Mouse (Mus musculus): ENCODE measurements around the gene Pdpr. TPM values are rescaled to one million over a fixed set of nuclear protein-coding genes. Genes with fewer than 3 reads are reported as not detected.

The Pdpr gene
- total and polyA plus RNA-seq, 3 experiments: 8.3 to 11.6 (median 8.3) TPM

DNA sequence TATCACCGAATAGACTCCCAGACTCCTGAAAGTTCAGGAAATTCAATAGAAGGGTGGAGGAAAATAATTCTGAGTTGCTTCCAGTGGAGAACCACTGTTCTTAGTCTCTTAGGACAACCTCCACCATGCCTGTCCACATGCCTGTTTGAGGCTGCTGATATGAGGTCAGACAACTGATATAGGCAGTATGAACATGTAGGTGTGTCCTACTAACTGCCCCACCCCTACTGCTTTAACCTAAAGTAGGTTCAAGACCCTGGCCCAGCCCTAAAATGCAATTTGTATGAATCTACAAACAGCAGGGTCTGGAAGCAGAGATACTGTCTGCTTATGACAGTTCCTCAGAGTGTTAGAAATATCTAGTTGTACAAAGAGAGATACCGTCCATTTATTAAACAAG, 38.8 kb upstream of the Pdpr start:
- no peak overlapping the region for H3K9ac ChIP-seq (ENCODE audit: insufficient read depth, low read depth)
- H3K4me2 ChIP-seq (ENCODE audit: insufficient read depth, low read depth, poor library complexity, severe bottlenecking): no peak overlapping the region
- no peaks in the 10 kb centered on the region for H3K9me3 ChIP-seq (replicated peaks; ENCODE audit: low read length)
- H3K4me3 ChIP-seq (replicated peaks in 1 of 3; ENCODE audit: low read depth in 2 of 3, low read length in 2 of 3, poor library complexity in 1 of 3): no peak overlapping the region
- H3K4me1 ChIP-seq (ENCODE audit: control insufficient read depth in 1 of 2, insufficient read depth in 2 of 2): peaks cover 5 to 22% of the 10 kb centered on the region in 2 experiments
- peaks cover 56 to 71% of the 10 kb centered on the region in 2 experiments for H3K36me3 ChIP-seq (replicated peaks in 1 of 2; ENCODE audit: control insufficient read depth in 1 of 2, insufficient read depth in 1 of 2, low read length in 1 of 2)
- DNase-seq (ENCODE audit: extremely low read depth): no peak
- in situ Hi-C loops (cut with MboI; ENCODE audit: low pct_ligation_motif_present, low pct_unique_long_range_greater_than_20kb, low sequenced_read_pairs) (no loop called here), dilution Hi-C loops (cut with MboI; ENCODE audit: extremely low pct_ligation_motif_present, extremely low pct_unique_long_range_greater_than_20kb, low sequenced_read_pairs) (no loop called here)
- TF ChIP-seq POLR2A (IDR thresholded peaks at IDR 0.05; ENCODE audit: low read depth, low read length): no peak
- no peak for TF ChIP-seq ZMIZ1 (IDR thresholded peaks at IDR 0.05; ENCODE audit: low read depth, low read length)
- TF ChIP-seq CTCF (conservative IDR thresholded peaks at IDR 0.05 in 1 of 2, IDR thresholded peaks at IDR 0.05 in 1 of 2; ENCODE audit: low read depth in 2 of 2, low read length in 2 of 2): no peak
- TF ChIP-seq ZC3H11A (IDR thresholded peaks at IDR 0.05; ENCODE audit: low read depth, low read length): no peak
- TF ChIP-seq CHD2 (IDR thresholded peaks at IDR 0.05; ENCODE audit: low read length): no peak
- no peak for TF ChIP-seq NELFE (IDR thresholded peaks at IDR 0.05; ENCODE audit: low read depth, low read length)
- TF ChIP-seq MEF2A (IDR thresholded peaks at IDR 0.05; ENCODE audit: borderline replicate concordance, low read depth, low read length): no peak
- TF ChIP-seq MAFK (IDR thresholded peaks at IDR 0.05; ENCODE audit: insufficient replicate concordance, low read length): no peak
- TF ChIP-seq CHD1 (IDR thresholded peaks at IDR 0.05; ENCODE audit: low read depth, low read length): no peak
- TF ChIP-seq E2F4 (IDR thresholded peaks at IDR 0.05; ENCODE audit: insufficient replicate concordance, low read depth, low read length): no peak
- no peak for TF ChIP-seq BHLHE40 (IDR thresholded peaks at IDR 0.05; ENCODE audit: low read depth, low read length)
- H3K27ac ChIP-seq (ENCODE audit: insufficient read depth, low read depth): no peak overlapping the region
- H3K79me2 ChIP-seq (replicated peaks; ENCODE audit: control insufficient read depth, extremely low read depth, insufficient read depth, poor library complexity, severe bottlenecking): peaks cover 15% of the 10 kb centered on the region; the same call in 1 of the 2 replicates
- H3K27me3 ChIP-seq (replicated peaks): peaks cover 3% of the 10 kb centered on the region

DNA sequence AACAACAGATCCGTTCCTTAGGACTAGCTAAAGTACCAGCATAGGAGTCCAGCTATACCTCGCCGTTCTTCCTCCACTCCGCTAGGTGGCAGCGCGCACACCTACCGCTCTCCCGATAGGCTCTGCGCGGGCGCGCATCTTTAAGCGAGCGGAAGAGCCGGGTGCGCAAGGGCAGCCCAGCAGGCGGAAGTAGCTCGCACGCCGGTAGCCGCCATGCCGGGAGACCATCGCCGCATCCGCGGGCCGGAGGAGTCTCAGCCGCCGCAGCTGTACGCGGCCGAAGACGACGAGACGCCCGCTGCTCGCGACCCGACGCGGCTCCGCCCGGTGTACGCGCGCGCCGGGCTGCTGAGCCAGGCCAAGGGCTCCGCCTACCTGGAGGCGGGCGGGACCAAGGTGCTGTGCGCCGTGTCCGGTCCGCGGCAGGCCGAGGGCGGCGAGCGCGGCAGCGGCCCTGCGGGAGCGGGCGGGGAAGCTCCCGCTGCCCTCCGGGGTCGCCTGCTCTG, 38.2 kb upstream of the Pdpr start, which contains the start of gene Exosc6:
Gene Exosc6, plus strand, starts transcription at position 182 of the 506 bp plus-strand sequence.
- Histone ChIP-seq H3K9ac (ENCODE audit: insufficient read depth, low read depth) (peak within 1 kb of the TSS; percentile 53), H3K27ac (ENCODE audit: insufficient read depth, low read depth) (peak within 1 kb of the TSS; percentile 69), H3K36me3 (replicated peaks in 1 of 2; ENCODE audit: control insufficient read depth in 1 of 2, insufficient read depth in 1 of 2, low read length in 1 of 2) (peaks cover 53 to 66% of the 10 kb centered on the region in 2 experiments), H3K4me2 (ENCODE audit: insufficient read depth, low read depth, poor library complexity, severe bottlenecking) (peak within 1 kb of the TSS; percentile 82), H3K9me3 (replicated peaks; ENCODE audit: low read length) (no peaks in the 10 kb centered on the region), H3K79me2 (replicated peaks; ENCODE audit: control insufficient read depth, extremely low read depth, insufficient read depth, poor library complexity, severe bottlenecking) (peaks cover 15% of the 10 kb centered on the region; the same call in 1 of the 2 replicates), H3K4me3 (replicated peaks in 1 of 3; ENCODE audit: low read depth in 2 of 3, low read length in 2 of 3, poor library complexity in 1 of 3) (peak within 1 kb of the TSS; percentile 77 to 94 (median 79)), H3K27me3 (replicated peaks) (peaks cover 8% of the 10 kb centered on the region), H3K4me1 (ENCODE audit: control insufficient read depth in 1 of 2, insufficient read depth in 2 of 2) (peaks cover 5 to 23% of the 10 kb centered on the region in 2 experiments)
- peak; percentile 95 for DNase-seq (ENCODE audit: extremely low read depth)
- in situ Hi-C loops (cut with MboI; ENCODE audit: low pct_ligation_motif_present, low pct_unique_long_range_greater_than_20kb, low sequenced_read_pairs) (no loop called here), dilution Hi-C loops (cut with MboI; ENCODE audit: extremely low pct_ligation_motif_present, extremely low pct_unique_long_range_greater_than_20kb, low sequenced_read_pairs) (no loop called here)
- TF ChIP-seq JUND (conservative IDR thresholded peaks at IDR 0.05; ENCODE audit: low read depth, low read length): no peak
- TF ChIP-seq ZC3H11A (IDR thresholded peaks at IDR 0.05; ENCODE audit: low read depth, low read length): no peak
- TF ChIP-seq RCOR1 (conservative IDR thresholded peaks at IDR 0.05; ENCODE audit: low read depth, low read length): no peak
- TF ChIP-seq CHD1 (IDR thresholded peaks at IDR 0.05; ENCODE audit: low read depth, low read length): no peak
- TF ChIP-seq JUN (IDR thresholded peaks at IDR 0.05; ENCODE audit: insufficient read depth, low read depth, low read length): no peak
- TF ChIP-seq CTCF (conservative IDR thresholded peaks at IDR 0.05 in 1 of 2, IDR thresholded peaks at IDR 0.05 in 1 of 2; ENCODE audit: low read depth in 2 of 2, low read length in 2 of 2): peak; percentile 64 to 87
- TF ChIP-seq MAFK (IDR thresholded peaks at IDR 0.05; ENCODE audit: insufficient replicate concordance, low read length): no peak
- peak; percentile 87; the same call in 1 of the 2 replicates for TF ChIP-seq KAT2A (IDR thresholded peaks at IDR 0.05; ENCODE audit: insufficient replicate concordance, low read length)
- TF ChIP-seq GABPA (IDR thresholded peaks at IDR 0.05; ENCODE audit: insufficient replicate concordance, low read depth, low read length): peak; percentile 69; the same call in 1 of the 2 replicates
- 0 out of 2 replicates have a peak, but pooled peaks have one; percentile 38 for TF ChIP-seq TBP (conservative IDR thresholded peaks at IDR 0.05; ENCODE audit: low read depth, low read length)
- no peak for TF ChIP-seq MAZ (IDR thresholded peaks at IDR 0.05; ENCODE audit: low read depth, low read length)
- TF ChIP-seq MYC (IDR thresholded peaks at IDR 0.05; ENCODE audit: low read depth, low read length): peak; percentile 44; the same call in 1 of the 2 replicates
- no peak for TF ChIP-seq ZKSCAN1 (IDR thresholded peaks at IDR 0.05; ENCODE audit: borderline replicate concordance, low read depth, low read length)
- TF ChIP-seq CHD2 (IDR thresholded peaks at IDR 0.05; ENCODE audit: low read length): peak; percentile 24; the same call in 1 of the 2 replicates
- peak; percentile 96 for TF ChIP-seq ELF1 (IDR thresholded peaks at IDR 0.05; ENCODE audit: low read depth, low read length)
- peak; percentile 51 for TF ChIP-seq SMC3 (IDR thresholded peaks at IDR 0.05; ENCODE audit: low read depth, low read length)
- TF ChIP-seq POLR2AphosphoS2 (IDR thresholded peaks at IDR 0.05; ENCODE audit: low read depth, low read length): peak; percentile 90
- no peak for TF ChIP-seq EP300 (IDR thresholded peaks at IDR 0.05; ENCODE audit: low read length)
- no peak for TF ChIP-seq USF2 (conservative IDR thresholded peaks at IDR 0.05; ENCODE audit: low read depth, low read length)
- no peak for TF ChIP-seq PAX5 (IDR thresholded peaks at IDR 0.05; ENCODE audit: low read length)
- peak; percentile 79 for TF ChIP-seq MAX (IDR thresholded peaks at IDR 0.05; ENCODE audit: low read length)
- TF ChIP-seq MXI1 (IDR thresholded peaks at IDR 0.05; ENCODE audit: low read depth, low read length): peak; percentile 94
- peak; percentile 86 for TF ChIP-seq POLR2A (IDR thresholded peaks at IDR 0.05; ENCODE audit: low read depth, low read length)
- TF ChIP-seq ETS1 (conservative IDR thresholded peaks at IDR 0.05; ENCODE audit: low read depth, low read length): no peak
- peak; percentile 91 for TF ChIP-seq SIN3A (IDR thresholded peaks at IDR 0.05; ENCODE audit: low read length)
- peak; percentile 87; the same call in 1 of the 2 replicates for TF ChIP-seq UBTF (IDR thresholded peaks at IDR 0.05; ENCODE audit: low read depth, low read length)
- peak; percentile 80; the same call in 1 of the 2 replicates for TF ChIP-seq E2F4 (IDR thresholded peaks at IDR 0.05; ENCODE audit: insufficient replicate concordance, low read depth, low read length)
